Mouse (Mus musculus): ENCODE measurements at regions not wholly inside any gene's neighbourhood (a gene's known extent, or its start where the extent isn't known, plus 50 kb on each side); places are given as distances from the start of the nearest gene placed in this dataset.

DNA sequence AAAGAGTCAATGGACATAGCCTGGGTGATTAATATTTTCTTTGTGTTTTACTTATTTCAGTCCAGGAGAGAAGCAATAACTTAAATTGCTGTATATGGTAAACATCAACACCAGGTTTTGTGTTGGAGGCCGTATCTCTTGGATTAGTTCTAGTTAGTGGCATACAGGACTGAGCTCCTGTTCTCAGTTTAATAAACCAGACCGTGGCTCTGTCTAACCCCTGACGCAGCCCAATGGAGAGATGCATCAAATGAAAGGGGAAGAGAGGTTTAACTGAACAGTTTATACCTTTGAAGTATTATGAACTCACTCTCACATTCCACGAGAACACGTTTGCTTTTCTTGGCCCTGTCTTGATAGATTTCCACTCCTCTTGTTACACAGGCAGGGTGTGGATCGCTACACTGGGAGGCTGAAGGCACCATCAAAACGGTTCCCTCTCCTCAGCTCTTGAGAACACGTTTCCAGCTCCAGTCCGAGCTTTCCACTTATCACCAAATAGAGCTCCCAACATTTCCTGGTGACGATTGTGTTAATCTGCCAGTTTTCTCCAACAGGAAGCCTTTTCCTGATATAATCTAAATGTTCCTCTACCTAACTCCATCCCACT lies 54.0 kb upstream of the Cerkl start:
- DNase-seq = no peak

- no peak for DNase-seq
These were observed 54.5 kb upstream of the Cerkl start for GRCm38 (mm10) chr2:79511108-79511507.

GRCm38 (mm10) chr2:79511676-79512323 lies 55.2 kb upstream of the Cerkl start:
- DNase-seq = peak; percentile 56

DNA sequence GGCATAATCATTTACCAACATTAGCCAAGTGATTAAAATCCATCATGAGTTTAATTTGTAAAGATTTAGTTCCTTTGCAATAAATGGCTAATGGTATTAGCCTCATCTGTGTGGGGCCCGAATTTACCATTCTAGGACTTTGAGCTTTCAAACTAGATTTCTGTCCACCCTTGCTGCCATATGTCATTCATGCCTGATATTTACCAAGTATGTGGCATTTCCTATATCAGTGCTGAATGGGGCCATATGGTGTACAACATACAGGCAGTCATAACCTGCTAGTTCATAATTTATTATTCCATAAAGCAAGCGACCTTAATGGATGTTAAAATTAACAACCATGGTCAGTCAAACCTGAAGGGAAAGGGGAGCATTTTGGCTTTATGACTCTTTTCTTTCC lies 55.8 kb upstream of the Cerkl start:
- no peak for DNase-seq

GRCm38 (mm10) chr2:79513726-79514125 lies 57.1 kb upstream of the Cerkl start:
- no peak for DNase-seq

DNA sequence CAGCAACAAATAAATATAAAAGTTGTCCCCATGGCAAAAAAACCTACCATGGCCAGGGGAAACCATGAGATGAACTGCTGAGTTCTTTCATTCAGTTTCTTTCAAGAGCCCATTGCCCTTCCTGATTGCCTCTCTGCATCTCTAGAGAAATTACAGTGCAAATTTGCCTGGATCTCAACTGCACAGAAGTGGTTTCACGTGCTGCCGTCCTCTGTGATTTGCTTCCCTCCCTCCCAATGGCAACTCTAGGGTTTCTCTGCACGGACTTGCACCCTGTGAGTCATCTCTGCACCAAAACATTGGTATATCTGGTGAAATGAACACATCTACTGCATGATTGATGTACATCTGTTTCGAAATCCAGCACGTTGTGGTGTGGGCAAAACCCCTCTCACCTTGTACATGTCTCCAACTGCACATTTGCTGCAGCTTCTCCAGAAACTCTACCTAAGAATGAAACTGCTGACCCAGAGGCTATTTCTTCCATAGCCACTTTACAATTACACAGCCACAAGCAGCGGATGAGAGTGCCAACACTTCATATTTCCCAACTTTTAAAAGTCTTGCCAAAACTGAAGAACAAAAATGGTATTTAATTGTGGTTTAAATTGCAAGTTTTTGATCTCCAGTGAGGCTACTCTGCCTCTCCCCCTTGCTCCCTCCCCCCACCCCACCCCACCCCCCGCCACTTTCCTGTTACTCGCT lies 61.6 kb upstream of the Cerkl start:
- DNase-seq = no peak

DNA sequence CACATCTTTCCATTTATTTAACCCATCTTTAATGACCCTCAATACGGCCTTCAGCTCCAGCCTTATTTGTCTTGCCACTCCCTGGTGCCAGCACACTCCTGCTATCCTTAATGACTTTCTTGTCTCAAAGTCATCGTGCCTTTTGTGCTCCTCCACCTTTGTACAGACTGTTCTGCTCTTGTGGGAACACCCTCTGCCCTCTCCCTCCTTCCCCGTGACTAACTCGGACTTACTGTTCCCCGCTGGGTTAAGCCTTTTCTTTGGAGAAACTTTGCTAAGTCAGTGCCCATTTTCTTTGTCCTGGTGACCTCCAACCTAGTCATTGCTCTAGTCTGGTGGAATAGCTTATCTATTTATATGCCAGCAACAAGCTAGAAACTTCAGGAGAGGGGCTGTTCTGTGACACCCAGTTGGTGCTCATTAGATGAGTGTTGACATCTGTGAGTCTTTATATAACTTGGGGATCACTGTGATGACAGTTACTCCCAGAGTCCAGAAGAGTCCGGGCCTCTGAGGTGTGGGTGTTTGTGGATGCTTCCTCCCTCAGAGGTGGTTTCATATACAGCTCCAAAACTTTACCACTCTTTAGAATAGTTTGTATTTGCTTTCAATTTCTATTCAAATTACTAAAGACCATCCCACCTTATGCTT lies 63.3 kb upstream of the Cerkl start:
- no peak for DNase-seq

DNA sequence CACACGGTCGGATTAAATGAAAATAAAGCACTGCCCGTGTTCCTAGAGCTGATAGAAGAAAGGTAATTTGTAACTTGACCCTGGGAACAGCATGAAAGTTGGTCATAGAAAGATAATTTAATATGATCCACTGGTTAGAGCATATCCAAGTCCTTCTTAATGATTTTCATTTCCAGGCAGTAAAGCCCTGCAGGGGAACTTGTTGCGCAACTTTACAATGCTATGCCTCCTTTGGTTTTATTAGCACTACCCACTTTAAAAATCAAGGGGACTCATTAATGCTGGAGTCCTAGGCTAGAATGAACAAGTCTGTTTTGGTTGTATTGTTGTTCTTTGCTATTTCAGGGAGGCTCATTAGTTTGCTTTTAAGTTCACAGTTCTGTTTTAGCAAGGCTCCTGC lies 66.9 kb upstream of the Cerkl start:
- peak; percentile 20 for DNase-seq

GRCm38 (mm10) chr2:79527529-79527928 lies 70.9 kb upstream of the Cerkl start:
- DNase-seq = no peak

- no peak for DNase-seq
These were observed 71.9 kb upstream of the Cerkl start for GRCm38 (mm10) chr2:79528347-79528990.

DNA sequence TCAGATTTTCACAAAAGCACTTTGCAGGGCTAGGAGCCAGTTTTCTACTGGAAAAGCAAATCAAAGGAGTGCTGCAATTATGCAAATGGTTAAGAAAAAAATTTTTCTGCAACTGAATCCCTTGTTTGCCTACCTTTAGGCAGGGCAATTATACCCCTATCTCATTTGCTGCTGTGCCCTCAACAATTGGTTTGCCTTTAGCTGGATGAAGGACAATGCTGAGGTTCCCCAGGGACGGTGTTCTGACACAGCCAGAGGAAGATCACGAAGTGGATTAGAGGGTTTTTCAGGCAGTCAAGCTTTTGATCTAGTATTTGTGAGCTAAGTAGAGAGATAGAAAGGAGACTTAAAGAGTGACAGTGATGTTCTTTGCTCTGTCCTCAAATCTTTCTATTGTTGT lies 72.6 kb upstream of the Cerkl start:
- no peak for DNase-seq

- DNase-seq = no peak
These were observed 76.1 kb upstream of the Cerkl start for GRCm38 (mm10) chr2:79532610-79533160.

DNA sequence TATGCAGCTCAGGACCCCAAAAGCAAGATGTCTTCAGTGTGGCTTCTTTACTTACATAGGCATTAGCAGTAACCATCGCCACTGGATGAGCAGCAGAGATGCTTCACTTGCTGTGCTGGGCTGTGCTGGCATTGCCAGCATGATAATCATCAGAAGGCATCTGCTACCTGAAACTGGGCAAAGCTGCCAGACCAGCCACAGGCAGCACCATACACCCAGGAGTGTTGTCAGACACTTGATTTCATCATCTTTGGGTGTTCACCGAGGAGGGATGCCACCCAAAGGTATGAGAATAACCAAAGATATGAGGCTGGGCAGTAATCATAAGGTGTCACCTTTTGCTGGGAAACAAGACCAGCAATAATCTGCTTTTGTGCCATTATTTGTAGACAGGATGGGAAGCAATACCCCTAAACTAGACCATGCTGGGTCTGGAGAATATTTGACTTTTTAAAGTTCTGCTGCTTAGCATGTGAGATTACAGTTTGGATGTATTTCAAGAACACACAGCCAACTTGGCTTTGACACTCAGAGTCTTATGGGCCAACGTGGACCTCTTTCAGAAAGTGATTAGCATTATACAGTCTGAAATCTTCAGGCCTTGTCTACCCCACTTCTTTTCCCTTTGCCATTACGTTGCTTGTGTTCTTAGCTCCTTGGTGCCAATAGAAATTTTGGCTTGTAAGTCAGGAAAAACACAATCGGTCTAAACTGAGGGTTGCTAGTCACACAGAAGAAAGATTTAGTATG lies 80.7 kb upstream of the Cerkl start:
- no peak for DNase-seq

- peak; percentile 63 for DNase-seq
These were observed 83.8 kb upstream of the Cerkl start for GRCm38 (mm10) chr2:79540384-79540783.

GRCm38 (mm10) chr2:79542191-79542980 lies 85.8 kb upstream of the Cerkl start:
- no peak for DNase-seq

GRCm38 (mm10) chr2:79543456-79543855 lies 86.9 kb upstream of the Cerkl start:
- DNase-seq = peak; percentile 50

- DNase-seq = no peak
These were observed 87.6 kb upstream of the Cerkl start for GRCm38 (mm10) chr2:79543948-79544792.

- DNase-seq = no peak
These were observed 88.2 kb upstream of the Cerkl start for GRCm38 (mm10) chr2:79544793-79545260.

GRCm38 (mm10) chr2:79546206-79546605 lies 88.9 kb upstream of the Itprid2 start:
- DNase-seq = no peak

- no peak for DNase-seq
These were observed 87.9 kb upstream of the Itprid2 start for GRCm38 (mm10) chr2:79547284-79547683.

Measured in kidney, adult 11 months (tissue).